Mouse (Mus musculus): Measurements from ENCODE around the gene Gpam.

DNA sequence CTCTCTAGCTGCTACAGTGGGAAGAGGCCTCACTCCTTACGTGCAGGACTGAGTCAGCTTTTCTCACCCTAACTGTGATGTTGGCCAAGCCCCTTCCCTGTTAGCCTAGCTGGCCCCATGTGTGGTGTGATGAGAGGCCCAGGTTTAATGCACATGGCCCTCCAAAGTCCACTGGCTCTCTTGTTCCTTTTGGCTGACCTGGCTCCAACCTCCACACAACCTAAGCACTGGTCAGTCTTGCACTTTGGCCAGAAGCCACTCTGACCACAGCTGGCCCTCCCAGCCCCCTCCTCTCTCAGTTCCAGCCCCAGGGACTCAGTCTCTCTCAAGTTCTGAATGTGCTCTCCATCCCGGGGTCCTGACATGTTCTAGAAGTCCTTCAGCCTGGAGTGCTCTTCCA, 18.1 kb upstream of the Gpam start:
- no peak for TF ChIP-seq RCOR1 (conservative IDR thresholded peaks at IDR 0.05; ENCODE audit: low read depth, low read length)
- TF ChIP-seq TCF12 (IDR thresholded peaks at IDR 0.05; ENCODE audit: low read depth, low read length) = no peak
- TF ChIP-seq CHD2 (IDR thresholded peaks at IDR 0.05; ENCODE audit: low read length) = no peak
- TF ChIP-seq USF1 (IDR thresholded peaks at IDR 0.05; ENCODE audit: low read depth, low read length) = no peak
- TF ChIP-seq HCFC1 (IDR thresholded peaks at IDR 0.05; ENCODE audit: low read depth, low read length) = no peak
- no peak for TF ChIP-seq MAZ (IDR thresholded peaks at IDR 0.05; ENCODE audit: low read depth, low read length)
